Mouse (Mus musculus) mesoderm, embryonic 11.5 days (tissue): ENCODE measurements around the gene Adamts20.

Experiments used
- DNase-seq: peaks from one replicate; pipeline ENCODE4 v3.0.0-alpha.2; 2012; ENCODE audit warnings: low read depth, low spot score

The Adamts20 gene

GRCm38 (mm10) chr15:94344317-94344716, 120.9 kb downstream of the Adamts20 start:
- no peak for DNase-seq

DNA sequence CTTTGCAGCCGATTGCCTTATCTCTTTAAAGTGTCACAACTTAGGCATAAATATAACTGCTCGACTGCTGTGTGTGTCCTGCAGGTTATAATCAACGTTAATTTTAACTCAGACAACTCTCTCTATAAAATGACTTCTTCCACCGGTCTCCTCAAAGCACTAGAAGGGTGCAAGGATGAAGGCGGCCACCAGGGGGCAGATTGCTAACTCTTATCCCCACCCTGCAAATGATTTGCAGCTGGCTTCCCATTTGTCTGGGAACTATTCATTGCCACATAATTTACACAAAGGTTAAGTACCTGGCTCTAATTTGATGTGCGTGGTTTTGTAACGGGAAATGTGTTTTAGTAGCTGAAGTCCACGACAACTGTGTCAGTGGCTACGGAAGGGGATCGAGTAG, 122.9 kb downstream of the Adamts20 start:
- peak; percentile 68 for DNase-seq

- DNase-seq = no peak
Observed at GRCm38 (mm10) chr15:94339011-94339410, 126.2 kb downstream of the Adamts20 start.

- no peak for DNase-seq
Observed at GRCm38 (mm10) chr15:94334586-94334985, 130.6 kb downstream of the Adamts20 start.

GRCm38 (mm10) chr15:94326626-94327025, 138.6 kb downstream of the Adamts20 start:
- DNase-seq = no peak

GRCm38 (mm10) chr15:94325509-94326181, 139.6 kb downstream of the Adamts20 start:
- DNase-seq = no peak

DNA sequence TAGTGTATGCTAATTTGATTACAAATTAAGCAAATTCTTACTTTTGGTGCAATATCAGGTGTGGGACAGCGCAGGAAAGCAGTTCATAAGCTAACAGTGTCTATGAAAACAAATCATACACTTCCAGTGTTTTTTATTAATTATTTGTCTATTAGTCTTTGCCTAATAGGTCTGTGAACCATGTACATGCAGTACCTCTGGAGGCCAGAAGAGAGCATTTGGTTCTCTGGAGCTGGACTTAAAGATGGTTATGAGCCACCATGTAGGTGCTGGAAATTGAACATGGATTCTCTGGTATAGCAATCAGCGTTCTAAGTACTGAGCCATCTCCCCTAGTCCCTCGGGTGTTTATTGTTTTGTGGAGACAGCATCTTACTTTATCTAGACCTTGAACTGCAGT, 149.0 kb downstream of the Adamts20 start:
- DNase-seq = no peak

- no peak for DNase-seq
Observed at GRCm38 (mm10) chr15:94309689-94310088, 155.5 kb downstream of the Adamts20 start.

- DNase-seq = no peak
Observed at GRCm38 (mm10) chr15:94307888-94308287, 157.3 kb downstream of the Adamts20 start.

DNA sequence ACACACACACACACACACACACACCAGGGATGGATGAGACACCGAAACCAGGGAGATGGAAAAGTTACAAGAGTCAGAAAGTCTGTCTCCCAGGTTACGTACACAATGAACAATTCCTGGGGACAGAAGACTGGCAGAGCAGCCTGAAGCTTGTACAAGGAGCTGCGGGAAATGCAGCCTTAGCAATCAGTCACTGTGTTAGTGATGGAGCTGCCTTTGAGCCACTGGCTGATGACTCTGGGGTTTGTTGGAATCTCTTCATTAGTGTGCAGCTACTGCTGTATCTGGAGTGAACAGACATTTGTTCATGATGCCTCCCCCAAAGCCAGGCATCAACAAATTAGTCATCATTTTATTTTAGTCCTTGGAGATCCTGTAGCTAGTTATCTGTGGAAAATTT, 162.1 kb downstream of the Adamts20 start:
- DNase-seq = no peak

GRCm38 (mm10) chr15:94294084-94294483, 171.1 kb downstream of the Adamts20 start:
- no peak for DNase-seq

DNA sequence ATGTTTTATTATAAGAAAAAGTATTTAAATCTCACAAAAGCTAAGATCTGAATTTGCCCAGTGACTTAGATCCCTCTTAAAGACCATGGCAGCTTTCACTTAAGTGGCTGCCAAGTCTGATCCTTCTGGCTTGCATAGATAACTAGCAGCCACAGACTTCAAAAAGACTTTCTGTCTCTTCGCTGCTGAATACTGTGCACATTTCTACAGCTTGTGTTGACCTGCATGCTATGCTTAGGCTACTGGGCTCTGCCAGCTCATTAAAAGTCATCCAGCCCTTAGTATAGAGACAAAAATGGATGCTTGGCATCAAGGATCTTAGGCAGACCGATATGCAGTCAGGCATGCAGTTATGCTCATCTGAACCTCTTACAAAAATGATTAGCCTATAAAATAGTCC, 177.2 kb downstream of the Adamts20 start:
- no peak for DNase-seq

- DNase-seq = no peak
Observed at GRCm38 (mm10) chr15:94287495-94287894, 177.7 kb downstream of the Adamts20 start.

GRCm38 (mm10) chr15:94276418-94276817, 188.8 kb downstream of the Adamts20 start:
- DNase-seq = no peak

DNA sequence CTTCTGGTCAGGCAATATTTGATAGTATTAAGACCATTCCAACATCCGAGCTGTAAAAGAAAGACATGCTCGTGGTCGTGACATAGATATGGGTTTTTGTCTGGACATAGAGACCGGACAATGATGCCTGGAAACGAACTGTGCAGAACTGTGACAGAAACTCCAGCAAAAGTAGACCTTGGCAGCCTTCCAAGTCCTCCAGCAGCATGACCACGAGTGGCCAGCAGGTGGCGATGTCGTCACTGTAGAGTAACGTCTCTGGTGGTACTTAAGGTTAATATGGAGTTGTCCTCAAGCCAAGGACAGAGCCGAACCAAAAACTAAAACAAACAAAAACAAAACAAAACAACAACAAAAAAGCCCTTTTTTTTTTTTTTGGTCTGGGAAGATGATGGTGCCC, 199.6 kb downstream of the Adamts20 start:
- DNase-seq = peak; percentile 84

- no peak for DNase-seq
Observed at GRCm38 (mm10) chr15:94264497-94264879, 200.7 kb downstream of the Adamts20 start.

DNA sequence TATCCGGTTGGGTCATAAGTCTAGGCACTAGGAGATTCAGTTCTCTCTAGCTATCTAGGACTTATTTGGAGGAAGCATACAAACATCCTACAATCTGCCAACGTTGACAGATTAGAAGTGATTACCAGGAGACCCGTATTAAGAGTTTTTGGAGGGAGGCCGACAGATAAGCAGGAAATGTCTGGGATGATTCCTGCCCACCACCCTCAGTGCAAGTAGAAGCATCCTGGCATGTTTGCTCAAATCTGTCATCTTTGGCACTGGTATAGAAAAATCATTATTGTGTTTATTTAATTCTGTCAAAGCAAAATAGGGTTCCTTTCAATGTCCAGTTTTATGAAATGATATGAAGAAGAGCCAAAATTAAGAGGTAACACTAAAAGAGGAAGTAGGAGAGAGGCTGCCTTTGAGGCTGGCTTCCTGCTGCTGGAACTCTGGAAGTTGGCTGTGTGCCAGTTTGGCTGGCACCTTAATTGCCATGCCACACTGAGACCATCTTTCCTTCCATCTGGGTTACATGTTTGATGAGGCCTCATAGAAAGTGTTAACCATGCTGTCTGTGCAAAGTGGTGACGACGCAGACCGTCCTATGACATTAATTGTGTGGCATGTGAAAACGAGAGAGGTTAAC, 201.2 kb downstream of the Adamts20 start:
- no peak for DNase-seq

DNA sequence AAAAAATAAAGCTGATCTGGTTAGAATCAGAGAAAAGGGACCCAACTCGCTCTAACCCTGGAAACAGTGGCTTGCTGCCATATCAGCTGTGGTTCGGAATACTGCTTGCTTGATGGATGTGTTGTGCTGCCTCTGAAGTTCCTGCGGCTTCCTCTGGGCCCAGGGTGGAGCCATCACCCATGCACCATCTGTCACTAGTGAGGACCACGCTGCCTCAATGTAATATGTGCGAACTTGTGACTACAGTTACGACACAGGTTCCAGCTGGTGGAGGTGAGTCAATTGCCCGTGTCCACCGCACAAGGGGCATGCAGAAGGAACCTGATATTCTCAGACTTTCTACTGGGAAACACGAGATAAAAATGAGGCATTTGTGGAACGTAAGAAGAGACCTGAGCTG, 202.0 kb downstream of the Adamts20 start:
- no peak for DNase-seq

DNA sequence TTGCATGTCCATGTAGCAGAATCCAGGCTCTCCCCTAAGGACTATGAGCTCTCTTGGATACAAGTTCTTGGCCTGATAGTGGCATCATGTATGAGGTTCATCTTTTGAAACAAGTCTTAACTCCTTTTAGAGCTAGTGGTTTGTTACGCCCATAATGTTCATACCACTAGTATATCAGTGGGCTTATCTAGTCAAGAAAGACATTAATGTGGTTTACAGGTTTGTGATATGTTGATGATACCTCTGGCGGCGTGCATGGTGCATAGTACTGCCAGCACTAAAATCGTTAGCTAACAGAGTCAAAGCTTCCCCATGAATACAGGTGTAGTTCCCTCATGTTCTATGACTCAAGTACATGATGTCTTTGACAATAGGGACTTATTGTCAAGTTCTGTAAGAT, 205.7 kb downstream of the Adamts20 start:
- DNase-seq = no peak

DNA sequence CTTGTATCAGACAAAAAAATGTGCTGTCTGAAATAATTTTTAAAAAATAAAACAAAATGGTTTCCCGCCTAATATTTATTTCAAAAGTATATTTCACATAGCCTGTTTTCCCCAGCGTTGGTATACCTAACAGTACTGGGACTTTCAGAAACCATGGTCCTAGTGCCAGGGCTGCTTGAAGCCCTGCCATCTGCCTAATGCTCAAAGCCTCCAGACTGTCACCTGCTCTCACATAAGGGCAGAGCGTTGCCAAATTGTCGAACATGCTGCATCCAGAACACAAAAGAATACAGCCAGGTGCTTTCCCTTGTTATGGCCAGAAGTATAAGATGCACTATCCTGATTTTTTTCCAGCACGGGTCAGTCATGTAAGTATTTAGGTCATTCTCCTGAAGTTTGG, 209.7 kb downstream of the Adamts20 start:
- no peak for DNase-seq

DNA sequence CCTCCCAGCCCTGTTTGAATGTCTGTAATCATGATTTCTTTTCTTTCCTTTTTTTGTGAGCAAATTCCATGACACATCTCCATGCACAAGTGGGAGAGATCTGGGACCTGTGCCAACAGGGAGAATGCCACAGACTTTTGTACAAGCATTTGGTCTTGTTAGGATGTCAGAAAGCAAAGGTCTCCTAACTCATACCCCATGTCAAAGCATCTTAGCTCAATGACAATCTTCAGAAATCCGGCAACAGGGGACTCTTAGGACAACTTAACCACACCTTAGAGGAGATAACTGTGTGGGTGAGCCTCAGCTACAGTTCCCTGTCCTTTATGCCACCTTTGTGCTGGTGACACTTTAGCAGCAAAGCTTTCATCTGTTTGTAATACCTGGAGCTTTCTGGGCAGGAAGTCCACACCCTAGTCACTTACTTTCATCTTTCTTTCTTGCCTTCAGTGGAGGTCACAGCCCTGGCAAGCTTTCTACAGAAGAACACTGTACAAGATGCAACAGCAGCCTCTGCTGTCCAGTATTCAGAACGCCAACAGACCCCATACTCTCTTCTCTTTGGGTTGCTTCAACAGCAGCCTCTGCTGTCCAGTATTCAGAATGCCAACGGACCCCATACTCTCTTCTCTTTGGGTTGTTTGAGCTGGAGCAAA, 210.2 kb downstream of the Adamts20 start:
- DNase-seq = no peak

GRCm38 (mm10) chr15:94254091-94254860, 210.9 kb downstream of the Adamts20 start:
- DNase-seq = no peak
